Mouse (Mus musculus) liver, embryonic 15.5 days (tissue): ENCODE measurements around the gene Gpr137b. TPM values are rescaled to one million over a fixed set of nuclear protein-coding genes. Genes with fewer than 3 reads are reported as not detected.
"Not testable (repeated sequence)": the region's sequence is repeated elsewhere in the genome, so short reads cannot be mapped to it uniquely, and the experiment has no call there.

ENCODE experiments used
- ATAC-seq: fragments of 200-750 bp; cut with Nextera tagmentation; 2 replicates; pipeline ENCODE4 v1.8.0; 2017; ENCODE audit warnings: moderate number of reproducible peaks, mild to moderate bottlenecking, moderate library complexity; ENCODE audit not compliant: insufficient read depth
- H3K27ac ChIP-seq: fragments of 300-500 bp; sonication (generic); replicated peaks from 2 replicates; pipeline ENCODE4 v1.5.1; 2015; ENCODE audit warnings: mild to moderate bottlenecking, inconsistent platforms
- H3K27me3 ChIP-seq: fragments of 300-500 bp; sonication (generic); 2 replicates; pipeline ENCODE4 v1.6.1; 2015; ENCODE audit warnings: mild to moderate bottlenecking, inconsistent platforms
- H3K36me3 ChIP-seq: fragments of 300-500 bp; sonication (generic); replicated peaks from 2 replicates; pipeline ENCODE4 v1.6.1; 2015; ENCODE audit warnings: moderate library complexity, mild to moderate bottlenecking, inconsistent platforms
- H3K4me1 ChIP-seq: fragments of 300-500 bp; sonication (generic); replicated peaks from 2 replicates; pipeline ENCODE4 v1.6.1; 2015; ENCODE audit warnings: inconsistent platforms
- H3K4me2 ChIP-seq: fragments of 300-500 bp; sonication (generic); 2 replicates; pipeline ENCODE4 v1.6.1; 2015; ENCODE audit warnings: moderate library complexity, mild to moderate bottlenecking, inconsistent platforms
- H3K4me3 ChIP-seq: fragments of 300-500 bp; sonication (generic); replicated peaks from 2 replicates; pipeline ENCODE4 v1.5.1; 2015; ENCODE audit warnings: mild to moderate bottlenecking, inconsistent platforms
- H3K9ac ChIP-seq: fragments of 300-500 bp; sonication (generic); 2 replicates; pipeline ENCODE4 v1.6.1; 2015; ENCODE audit warnings: moderate library complexity, mild to moderate bottlenecking, inconsistent platforms
- H3K9me3 ChIP-seq: fragments of 300-500 bp; sonication (generic); replicated peaks from 2 replicates; pipeline ENCODE4 v1.6.1; 2016; ENCODE audit warnings: inconsistent platforms
- WGBS: fragments of 180-500 bp; shearing (Covaris S2); methylation state at CpG from one replicate; pipeline ENCODE4 v1.1.7; 2015; ENCODE audit warnings: mixed read lengths; ENCODE audit not compliant: insufficient replicate concordance; 5-methylcytosine and 5-hydroxymethylcytosine counted together
- polyA plus RNA-seq: library from polyadenylated mRNA; unstranded; fragments of >200 nt; fragmentation: Nextera tagmentation; extraction: Ambion mirVana; gene quantifications from 2 replicates; pipeline ENCODE4 v1.2.1, GENCODE M21; 2015

The Gpr137b gene
- polyA plus RNA-seq, 1 experiment from 2014 or later, result 2.9 TPM

DNA sequence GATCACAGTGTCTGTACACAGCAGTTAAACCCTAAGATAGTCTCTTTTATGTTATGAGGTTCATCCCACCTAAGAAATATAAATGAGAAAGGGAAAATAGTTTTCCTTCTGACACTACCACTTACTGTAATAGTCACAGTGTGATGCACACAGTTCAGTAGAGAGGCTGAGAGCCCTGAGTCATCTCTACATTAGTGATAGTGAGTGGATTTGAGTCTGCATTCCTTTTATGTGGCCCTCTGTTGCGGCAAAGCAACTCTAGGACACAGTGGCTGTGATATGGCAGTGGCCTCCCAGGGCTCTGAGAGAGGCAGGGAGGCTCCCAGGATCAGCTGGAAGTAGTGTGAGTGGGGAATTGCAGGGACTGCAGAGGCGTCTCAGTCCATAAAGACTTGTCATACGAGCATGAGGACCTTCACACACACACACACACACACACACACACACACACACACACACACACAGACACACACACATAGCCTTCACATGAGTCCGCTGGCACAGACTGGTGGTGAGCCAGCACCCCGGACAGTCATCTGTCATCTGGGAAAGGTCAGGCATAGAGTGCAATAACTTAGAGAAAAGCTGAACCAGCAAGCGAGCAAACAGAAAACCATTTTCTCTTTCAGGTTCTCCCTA lies 10.8 kb upstream of the Gpr137b start:
- H3K9ac ChIP-seq, H3K27me3 ChIP-seq, H3K4me3 ChIP-seq, H3K4me1 ChIP-seq, H3K36me3 ChIP-seq, H3K9me3 ChIP-seq, H3K27ac ChIP-seq, H3K4me2 ChIP-seq, ATAC-seq: not testable (repeated sequence)
- 57% methylated on average over 6 of the region's 6 CpGs for WGBS

DNA sequence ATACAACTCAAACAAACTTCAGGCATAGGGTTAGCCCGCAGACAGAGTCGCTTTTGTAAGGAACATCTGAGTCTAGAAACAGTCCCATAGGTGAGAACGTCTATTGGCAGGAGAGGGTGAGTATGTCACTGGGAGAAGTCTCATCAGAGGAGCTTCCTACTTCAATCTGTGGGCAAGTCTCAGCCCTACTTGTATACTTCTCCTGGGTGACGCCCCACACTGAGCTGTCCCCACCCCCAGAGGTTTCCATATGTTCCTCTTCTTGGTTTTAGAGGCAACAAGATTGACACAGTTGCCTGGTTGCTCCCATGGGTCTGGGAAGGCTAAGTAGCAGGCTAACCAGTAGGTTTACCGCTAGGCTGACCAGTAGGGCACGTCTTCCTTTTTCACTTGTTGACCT lies 10.0 kb upstream of the Gpr137b start:
- H3K9ac ChIP-seq, H3K27ac ChIP-seq, H3K36me3 ChIP-seq, H3K27me3 ChIP-seq, H3K4me2 ChIP-seq, H3K4me1 ChIP-seq, H3K9me3 ChIP-seq, H3K4me3 ChIP-seq, ATAC-seq: not testable (repeated sequence)
- WGBS, result 40% methylated on average over 4 of the region's 6 CpGs

DNA sequence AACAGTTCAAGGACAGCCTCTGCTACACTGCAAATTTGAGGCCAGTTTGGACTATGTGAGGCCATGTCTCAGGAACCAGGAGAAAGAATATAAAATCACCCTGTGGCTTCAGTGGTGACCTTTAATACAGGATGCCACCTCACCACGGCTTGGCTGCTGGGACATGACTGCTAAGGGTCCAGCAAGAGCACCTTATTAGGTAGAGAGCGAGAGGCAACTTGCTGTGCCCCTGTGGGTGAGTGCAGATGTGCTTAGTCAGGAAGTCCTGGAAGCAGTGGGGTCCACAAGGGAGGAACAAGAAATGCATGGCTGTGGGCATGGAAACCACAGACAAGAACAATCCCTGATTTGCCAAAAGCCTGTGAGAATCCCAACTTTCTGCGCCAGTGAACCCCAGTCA lies 9.6 kb upstream of the Gpr137b start:
- H3K9ac ChIP-seq, H3K9me3 ChIP-seq, H3K4me3 ChIP-seq, ATAC-seq, H3K4me2 ChIP-seq, H3K36me3 ChIP-seq, H3K27me3 ChIP-seq, H3K4me1 ChIP-seq, H3K27ac ChIP-seq: not testable (repeated sequence)
- WGBS, result 54% methylated on average over 3 of the region's 3 CpGs

DNA sequence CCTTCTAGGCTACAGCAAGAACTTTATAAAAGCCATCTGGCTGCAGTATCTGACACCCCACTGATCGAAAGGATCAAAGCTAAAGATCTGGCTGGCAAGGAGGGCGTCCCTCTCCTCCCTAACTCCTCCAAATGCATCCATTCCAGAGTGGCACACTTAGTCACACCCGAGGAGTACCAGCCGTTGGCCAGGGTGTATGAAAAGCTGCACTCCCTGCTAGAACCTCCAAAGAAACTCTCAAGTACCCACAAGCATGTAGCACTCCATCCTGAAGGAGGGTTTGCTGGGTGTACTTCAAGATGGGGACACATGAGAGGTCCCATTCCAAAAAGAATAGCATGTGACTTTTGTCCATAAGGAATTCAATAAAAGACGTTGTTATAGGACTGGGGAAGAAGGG lies 9.0 kb upstream of the Gpr137b start:
- not testable (repeated sequence) for H3K9me3 ChIP-seq, ATAC-seq, H3K4me2 ChIP-seq, H3K4me3 ChIP-seq, H3K9ac ChIP-seq, H3K27ac ChIP-seq, H3K27me3 ChIP-seq, H3K36me3 ChIP-seq, H3K4me1 ChIP-seq
- 50% methylated on average over 5 of the region's 5 CpGs for WGBS

DNA sequence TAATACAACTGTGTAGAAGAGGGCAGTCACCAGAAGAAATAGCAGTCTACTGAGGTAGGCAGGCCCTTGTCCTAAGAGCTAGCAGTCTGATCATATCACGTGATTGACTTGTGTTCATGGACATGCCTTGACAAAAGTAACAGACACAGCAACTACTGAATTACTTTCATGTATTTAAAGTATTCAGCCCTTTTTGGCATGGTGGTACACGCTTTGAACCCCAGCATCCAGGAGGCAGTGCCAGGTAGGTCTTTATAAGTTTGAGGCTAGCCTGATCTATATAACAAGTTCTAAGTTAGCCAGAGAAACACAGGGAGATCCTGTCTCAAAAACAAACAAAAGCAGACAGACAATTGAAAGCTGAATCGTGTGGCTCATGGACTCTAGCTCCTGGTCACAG lies 7.0 kb upstream of the Gpr137b start:
- H3K9me3 ChIP-seq, H3K4me3 ChIP-seq, H3K27me3 ChIP-seq, H3K9ac ChIP-seq, H3K4me2 ChIP-seq, H3K36me3 ChIP-seq, ATAC-seq, H3K27ac ChIP-seq, H3K4me1 ChIP-seq: not testable (repeated sequence)
- 53% methylated on average over 3 of the region's 3 CpGs for WGBS

DNA sequence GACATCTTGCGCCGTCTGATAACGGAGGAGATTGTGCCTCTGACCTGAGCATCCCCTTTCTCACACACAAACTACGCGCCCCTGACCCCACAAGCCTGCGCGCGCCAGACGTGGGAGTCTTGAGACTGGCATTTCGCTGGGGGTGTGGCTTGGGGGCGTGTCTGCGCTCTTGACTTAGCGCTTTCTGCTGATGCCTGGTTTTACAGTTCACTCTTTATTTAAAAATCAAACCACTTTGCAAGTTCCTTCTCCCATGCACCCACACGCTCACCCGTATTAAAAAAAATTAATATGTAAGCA lies 232 bp upstream of the Gpr137b start:
- Histone ChIP-seq H3K4me3 (peak overlapping the region; percentile 25; the same call in 1 of the 2 replicates), H3K4me2 (peak overlapping the region; percentile 52)
- H3K27ac ChIP-seq, H3K9me3 ChIP-seq, H3K36me3 ChIP-seq, H3K4me1 ChIP-seq, H3K9ac ChIP-seq, H3K27me3 ChIP-seq: not testable (repeated sequence)
- ATAC-seq, result peak; percentile 29
- WGBS, result under 1% methylated on average over 15 of the region's 15 CpGs

DNA sequence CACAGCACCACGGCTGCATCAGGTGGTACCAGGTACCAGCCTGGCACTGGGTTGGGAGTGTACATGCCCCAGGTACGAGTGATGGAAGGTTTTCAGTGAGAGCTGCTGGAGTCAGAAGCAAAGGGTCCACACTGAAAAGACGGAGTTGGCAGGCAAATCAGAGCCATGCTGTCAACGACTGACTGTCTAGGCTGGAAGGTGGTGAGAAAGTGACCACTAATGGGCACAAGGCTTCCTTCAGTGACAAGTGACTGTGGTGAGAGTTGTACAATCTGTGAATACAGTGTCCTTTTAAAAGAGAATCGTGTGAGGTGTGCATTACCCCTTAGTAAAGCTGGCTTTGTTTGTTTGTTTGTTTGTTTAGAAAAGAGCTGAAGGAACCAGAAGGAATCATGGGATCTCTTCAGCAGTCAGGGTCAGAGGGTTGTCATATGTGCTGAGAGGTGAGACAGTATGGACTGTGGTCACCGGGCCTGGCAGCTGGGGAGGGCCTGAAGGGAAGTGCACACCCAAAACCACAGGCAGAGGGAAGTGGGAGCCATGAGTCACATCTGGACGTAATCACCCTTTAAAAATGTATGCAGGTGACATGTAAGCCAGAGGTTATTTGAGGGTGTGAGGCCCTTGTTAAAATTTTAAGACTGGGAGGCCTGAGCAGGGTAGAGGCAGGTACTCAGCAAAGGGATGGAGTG lies 15.5 kb downstream of the Gpr137b start:
- H3K36me3 ChIP-seq, ATAC-seq, H3K9ac ChIP-seq, H3K27me3 ChIP-seq, H3K27ac ChIP-seq, H3K4me1 ChIP-seq, H3K4me3 ChIP-seq, H3K9me3 ChIP-seq, H3K4me2 ChIP-seq: not testable (repeated sequence)
- 59% methylated on average over 1 of the region's 7 CpGs for WGBS

DNA sequence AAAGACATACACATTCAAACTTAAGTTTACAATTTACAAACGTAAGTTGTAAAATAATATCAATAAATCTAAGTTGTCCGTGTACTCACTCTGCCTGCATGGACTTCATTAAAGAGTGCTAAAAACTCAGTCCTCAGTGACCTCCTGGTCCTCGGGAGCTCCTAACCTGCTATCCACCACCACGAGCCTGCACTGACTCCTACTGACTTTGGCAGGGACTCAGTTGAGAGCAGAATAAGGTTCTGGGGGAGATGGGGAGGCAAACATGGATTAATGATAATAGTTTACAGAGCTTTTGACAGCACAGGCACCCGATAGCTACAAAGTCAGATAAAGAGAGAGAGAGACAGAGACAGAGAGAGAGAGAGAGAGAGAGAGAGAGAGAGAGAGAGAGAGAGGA lies 16.6 kb downstream of the Gpr137b start:
- no peaks in the 10 kb centered on the region for H3K9me3 ChIP-seq
- WGBS, result 53% methylated on average over 5 of the region's 5 CpGs
- H3K4me1 ChIP-seq, result no peaks in the 10 kb centered on the region
- no peaks in the 10 kb centered on the region for H3K36me3 ChIP-seq
- no peak overlapping the region for H3K27ac ChIP-seq
- no peak overlapping the region for H3K9ac ChIP-seq
- H3K27me3 ChIP-seq, result no peaks in the 10 kb centered on the region
- H3K4me3 ChIP-seq, result no peak overlapping the region
- no peak overlapping the region for H3K4me2 ChIP-seq
- ATAC-seq, result no peak

DNA sequence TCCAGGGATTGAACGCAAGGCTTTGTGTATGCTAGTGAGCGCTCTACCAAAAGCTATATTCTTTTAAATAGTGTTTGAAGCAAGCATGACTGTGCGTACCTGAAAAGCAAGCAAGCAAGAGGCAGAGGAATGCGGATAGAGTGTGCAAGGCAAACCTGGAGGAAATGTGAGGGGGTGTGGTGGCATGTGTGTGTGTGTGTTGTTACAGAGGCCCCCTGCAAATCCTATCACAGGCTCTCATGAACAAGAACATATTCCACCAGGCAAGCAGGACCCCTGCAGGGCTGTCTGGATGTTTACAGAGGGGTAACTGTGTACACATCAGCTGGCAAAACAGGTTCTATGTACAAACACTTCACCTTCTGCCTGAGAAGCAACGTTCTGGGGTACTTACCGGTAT lies 19.8 kb downstream of the Gpr137b start:
- not testable (repeated sequence) for H3K9me3 ChIP-seq, H3K4me2 ChIP-seq, H3K4me1 ChIP-seq, H3K4me3 ChIP-seq, ATAC-seq, H3K9ac ChIP-seq, H3K27me3 ChIP-seq, H3K27ac ChIP-seq, H3K36me3 ChIP-seq
- WGBS, result 74% methylated on average over 6 of the region's 6 CpGs

DNA sequence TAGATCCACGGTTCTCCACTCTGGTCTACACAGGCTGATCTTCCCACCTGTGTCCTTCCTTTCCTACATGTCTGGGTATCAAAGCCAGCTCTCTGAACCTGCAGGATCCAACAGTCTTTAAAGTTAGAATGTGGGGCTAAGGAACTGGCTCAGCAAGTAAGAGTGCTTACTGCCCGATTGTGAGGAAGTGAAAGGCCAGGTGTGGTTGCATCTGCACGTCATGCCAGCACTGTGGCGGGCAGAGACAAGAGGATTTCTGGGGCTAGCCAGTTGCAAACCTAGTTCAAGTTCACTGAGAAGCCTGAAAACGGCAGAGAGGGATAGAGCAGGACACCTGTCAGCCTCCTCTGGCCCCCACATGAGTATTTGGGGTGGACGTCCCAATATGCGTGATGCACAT lies 22.4 kb downstream of the Gpr137b start:
- not testable (repeated sequence) for H3K27me3 ChIP-seq, H3K4me1 ChIP-seq, H3K4me3 ChIP-seq, H3K9ac ChIP-seq, ATAC-seq, H3K9me3 ChIP-seq, H3K36me3 ChIP-seq, H3K4me2 ChIP-seq, H3K27ac ChIP-seq
- WGBS, result 61% methylated on average over 7 of the region's 7 CpGs

DNA sequence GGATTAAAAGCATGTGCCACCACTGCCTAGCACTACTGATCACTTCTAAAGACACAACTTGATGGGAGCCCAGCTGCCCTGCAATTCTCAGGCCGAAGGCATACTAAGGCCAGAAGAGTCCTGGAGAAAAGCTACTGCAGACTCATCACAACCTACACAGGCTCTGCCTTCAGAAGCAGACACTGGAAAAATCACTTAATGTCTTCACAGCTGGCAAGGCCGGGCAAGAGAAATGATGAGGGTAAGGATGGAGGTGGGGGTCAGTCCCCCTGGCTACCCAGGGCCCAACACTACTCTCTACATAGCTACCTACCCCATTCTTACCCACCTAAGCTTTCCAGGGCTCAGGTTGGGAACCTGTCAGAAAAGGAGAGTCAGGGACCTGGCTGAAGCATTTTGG lies 27.4 kb downstream of the Gpr137b start:
- WGBS, result 64% methylated on average over 2 of the region's 2 CpGs
- not testable (repeated sequence) for H3K36me3 ChIP-seq, H3K27ac ChIP-seq, H3K9ac ChIP-seq, H3K4me3 ChIP-seq, H3K9me3 ChIP-seq, H3K4me2 ChIP-seq, H3K4me1 ChIP-seq, H3K27me3 ChIP-seq, ATAC-seq

DNA sequence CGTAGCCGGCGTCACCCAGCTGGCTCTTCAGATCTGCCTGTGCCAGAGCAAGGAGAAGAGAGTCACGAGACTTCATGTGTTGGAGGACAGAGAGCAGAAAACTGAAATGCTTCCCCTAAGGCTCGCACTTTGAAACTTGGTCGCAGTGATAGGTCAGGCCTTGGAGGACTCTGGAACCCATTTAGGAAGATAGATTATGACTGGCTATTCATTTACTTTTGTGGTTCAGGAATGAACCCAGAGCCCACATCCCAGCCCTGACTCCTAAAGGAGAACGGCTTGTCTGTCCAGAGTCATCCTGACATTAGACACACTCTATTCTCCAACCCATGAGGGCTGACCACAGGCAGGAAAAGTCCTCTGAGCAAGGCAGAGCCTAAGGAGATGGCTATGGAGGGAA lies 30.3 kb downstream of the Gpr137b start:
- H3K9ac ChIP-seq, ATAC-seq, H3K9me3 ChIP-seq, H3K36me3 ChIP-seq, H3K4me1 ChIP-seq, H3K4me3 ChIP-seq, H3K27ac ChIP-seq, H3K27me3 ChIP-seq, H3K4me2 ChIP-seq: not testable (repeated sequence)
- WGBS, result 74% methylated on average over 7 of the region's 7 CpGs
